21 mouse cellular contexts compared by ENCODE assay signal in genomic region chr1:90428774-90429173, GRCm38 (mm10).
DNase-seq lines count a peak whose midpoint lies in the region; ATAC-seq and TF ChIP-seq lines count a peak whose summit lies in the region.
"Had no signal": no experiment of that assay in that cellular context is flagged by ENCODE, and none has a peak within 500 bp of the region (broad histone marks: within the 10 kb centered on the region; RNA-seq: fewer than 3 reads in every experiment).

No protein-coding gene starts in this region.

- no peaks in the 10 kb centered on the region for H3K27me3 ChIP-seq in lung, postnatal 0 days (replicated peaks; ENCODE audit: insufficient read depth, low read length)
- H3K27me3 ChIP-seq in embryonic facial prominence, embryonic 10.5 days (replicated peaks; ENCODE audit: low read depth, poor library complexity, severe bottlenecking) = 0 out of 2 replicates have a peak, but pooled peaks cover 5% of the 10 kb centered on the region
- H3K27me3 ChIP-seq: neural tube, embryonic 15.5 days; stomach, embryonic 15.5 days had no signal

- H3K9me3 ChIP-seq in lung, postnatal 0 days (ENCODE audit: low read length) = no peaks in the 10 kb centered on the region
- peaks cover 2% of the 10 kb centered on the region; the same call in 1 of the 2 replicates for H3K9me3 ChIP-seq in embryonic facial prominence, embryonic 10.5 days
- H3K9me3 ChIP-seq: midbrain, embryonic 12.5 days; neural tube, embryonic 15.5 days; stomach, embryonic 15.5 days had no signal

- peak; percentile 36 for DNase-seq in adrenal gland, postnatal 10 days
- DNase-seq in adrenal gland, adult 18-20 months (ENCODE audit: low spot score in 2 of 2) = no peak
- peak; percentile 25 for DNase-seq in lung, postnatal 0 days (ENCODE audit: low spot score)
- DNase-seq in lung, postnatal 14 days = no peak
- peak; percentile 68 for DNase-seq in 3T3-L1 (ENCODE audit: low read depth, low spot score)
- no peak for DNase-seq in embryonic facial prominence, embryonic 10.5 days (ENCODE audit: low spot score)
- no peak for DNase-seq in T-cell, adult 2 months (ENCODE audit: low spot score)
- DNase-seq in layer of hippocampus, adult 2 months (ENCODE audit: low spot score in 2 of 2) = no peak
- DNase-seq: cerebellum, postnatal 14 days; forebrain, postnatal 0 days; gastrocnemius, adult 2 months; heart, adult 18-20 months; heart, postnatal 4 days; kidney, adult 2 months; kidney, postnatal 25 days; layer of hippocampus, adult 9-11 months; retina, postnatal 1 day had no signal

- TF ChIP-seq EP300 in lung, postnatal 0 days (IDR thresholded peaks at IDR 0.05) = no peak

- no peak overlapping the region for H3K9ac ChIP-seq in lung, postnatal 0 days (replicated peaks; ENCODE audit: low read depth)
- H3K9ac ChIP-seq: forebrain, postnatal 0 days; midbrain, embryonic 12.5 days; neural tube, embryonic 15.5 days; stomach, embryonic 15.5 days had no signal

- no peak overlapping the region for H3K4me3 ChIP-seq in lung, postnatal 0 days (ENCODE audit: low read depth, low read length)
- H3K4me3 ChIP-seq in embryonic facial prominence, embryonic 10.5 days = no peak overlapping the region
- no peak overlapping the region for H3K4me3 ChIP-seq in layer of hippocampus, adult 2 months
- H3K4me3 ChIP-seq: gastrocnemius, adult 2 months; midbrain, embryonic 12.5 days; myocyte; neural tube, embryonic 15.5 days; stomach, embryonic 15.5 days had no signal

- H3K4me2 ChIP-seq in lung, postnatal 0 days (replicated peaks; ENCODE audit: low read depth, low read length) = no peak overlapping the region
- H3K4me2 ChIP-seq: midbrain, embryonic 12.5 days; neural tube, embryonic 15.5 days; stomach, embryonic 15.5 days had no signal

- H3K4me1 ChIP-seq in lung, postnatal 0 days (ENCODE audit: insufficient read depth, low read depth, low read length) = no peaks in the 10 kb centered on the region
- peaks cover 67% of the 10 kb centered on the region for H3K4me1 ChIP-seq in embryonic facial prominence, embryonic 10.5 days
- H3K4me1 ChIP-seq: stomach, embryonic 15.5 days had no signal

- H3K36me3 ChIP-seq in lung, postnatal 0 days (ENCODE audit: insufficient read depth, low read length) = no peaks in the 10 kb centered on the region
- H3K36me3 ChIP-seq in embryonic facial prominence, embryonic 10.5 days (replicated peaks) = no peaks in the 10 kb centered on the region
- H3K36me3 ChIP-seq: midbrain, embryonic 12.5 days; neural tube, embryonic 15.5 days; stomach, embryonic 15.5 days had no signal

- no peak for TF ChIP-seq CTCF in lung, postnatal 0 days (IDR thresholded peaks at IDR 0.05)
- TF ChIP-seq CTCF in layer of hippocampus, adult 2 months (conservative IDR thresholded peaks at IDR 0.05) = no peak

- ATAC-seq in lung, postnatal 0 days = peak; percentile 28; the same call in 1 of the 2 replicates
- ATAC-seq: forebrain, postnatal 0 days had no signal

- H3K27ac ChIP-seq in lung, postnatal 0 days (ENCODE audit: low read length) = no peak overlapping the region
- H3K27ac ChIP-seq in embryonic facial prominence, embryonic 10.5 days (replicated peaks) = 0 out of 2 replicates have a peak overlapping the region, but pooled peaks have one; percentile 21
- H3K27ac ChIP-seq in layer of hippocampus, adult 2 months = no peak overlapping the region
- H3K27ac ChIP-seq: gastrocnemius, adult 2 months; midbrain, embryonic 12.5 days; neural tube, embryonic 15.5 days; stomach, embryonic 15.5 days had no signal

- 62% methylated on average over 7 of the region's 7 CpGs for WGBS in lung, postnatal 0 days
- 91% methylated on average over 7 of the region's 7 CpGs for WGBS in embryonic facial prominence, embryonic 10.5 days

Comparison
In these comparisons a context has a peak if more than half of its experiments do, and no peak if none do; other contexts are left out.
1. DNase-seq: peak in adrenal gland, postnatal 10 days (single experiment), lung, postnatal 0 days (single experiment) and 3T3-L1 (single experiment); none in adrenal gland, adult 18-20 months (0 of 2), lung, postnatal 14 days (single experiment), embryonic facial prominence, embryonic 10.5 days (single experiment), T-cell, adult 2 months (single experiment) and layer of hippocampus, adult 2 months (0 of 2).